Mouse (Mus musculus): ENCODE measurements around the gene Gna14.

The Gna14 gene

GRCm38 (mm10) chr19:16456181-16456580 is 20.6 kb downstream of the Gna14 start:
- DNase-seq (ENCODE audit: low spot score in 2 of 2): no peak

GRCm38 (mm10) chr19:16457127-16457526 is 21.6 kb downstream of the Gna14 start:
- DNase-seq (ENCODE audit: low spot score in 2 of 2): no peak

- DNase-seq (ENCODE audit: low spot score in 2 of 2): no peak
These were observed 23.8 kb downstream of the Gna14 start for GRCm38 (mm10) chr19:16459317-16459716.

GRCm38 (mm10) chr19:16460292-16460691 is 24.7 kb downstream of the Gna14 start:
- no peak for DNase-seq (ENCODE audit: low spot score in 2 of 2)

DNA sequence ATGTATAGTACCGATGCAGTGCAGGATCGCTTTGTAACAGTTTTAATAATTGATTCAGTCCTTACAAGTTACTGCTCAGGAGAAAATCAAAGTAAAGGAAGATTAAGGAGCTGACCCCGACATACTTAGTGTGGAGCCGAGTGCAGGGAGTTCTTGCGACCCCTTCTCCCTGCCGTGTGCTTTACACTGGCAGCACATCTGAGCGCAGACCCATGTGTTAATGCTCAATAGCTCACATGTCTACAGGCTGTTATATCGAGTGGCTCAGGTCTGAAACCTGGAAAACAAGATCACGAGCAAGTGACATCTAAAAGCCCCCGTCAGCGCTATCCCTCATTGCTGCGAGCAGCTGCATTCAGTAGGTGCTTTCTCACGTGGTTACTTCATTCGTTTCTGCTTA is 25.3 kb downstream of the Gna14 start:
- no peak for DNase-seq (ENCODE audit: low spot score in 2 of 2)

DNA sequence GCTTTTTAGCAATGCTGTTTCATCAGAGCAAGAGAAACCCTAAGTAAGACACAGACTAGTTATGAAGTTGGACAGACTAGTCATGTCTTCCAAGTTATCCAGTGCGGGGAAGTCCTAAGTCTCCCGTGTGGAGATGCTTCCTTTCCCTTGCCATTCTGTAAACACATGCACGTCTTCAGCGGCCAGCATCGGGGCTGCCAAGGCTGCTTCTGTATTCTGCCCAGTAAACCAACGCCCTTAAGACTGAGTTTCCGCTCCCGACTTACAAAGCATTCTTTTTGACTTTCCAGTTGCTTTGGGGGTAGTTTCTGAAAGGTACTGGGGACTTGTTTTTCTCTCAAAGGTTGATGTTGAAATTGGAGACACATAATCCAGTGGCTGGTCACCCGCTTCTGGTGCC is 26.9 kb downstream of the Gna14 start:
- no peak for DNase-seq (ENCODE audit: low spot score in 2 of 2)

GRCm38 (mm10) chr19:16464730-16465129 is 29.2 kb downstream of the Gna14 start:
- DNase-seq (ENCODE audit: low spot score in 2 of 2): no peak

- DNase-seq (ENCODE audit: low spot score in 2 of 2): no peak
These were observed 33.3 kb downstream of the Gna14 start for GRCm38 (mm10) chr19:16468756-16469374.

DNA sequence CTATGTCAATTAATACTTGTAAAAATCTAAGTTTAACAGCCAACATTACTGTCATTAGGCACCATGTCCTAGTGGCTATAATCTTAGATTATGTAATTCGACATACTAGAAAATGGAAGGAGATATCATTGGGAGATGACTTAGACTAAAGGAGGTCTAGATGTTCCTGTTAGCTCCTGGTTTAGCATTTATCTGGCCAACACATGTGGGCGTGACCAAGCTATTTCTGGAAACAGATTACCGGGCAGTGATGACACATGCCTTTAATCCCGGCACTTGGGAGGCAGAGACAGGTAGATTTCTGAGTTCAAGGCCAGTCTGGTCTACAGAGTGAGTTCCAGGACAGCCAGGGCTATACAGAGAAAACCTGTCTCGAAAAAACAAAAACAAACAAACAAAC is 37.1 kb downstream of the Gna14 start:
- DNase-seq (ENCODE audit: low spot score in 2 of 2): no peak

DNA sequence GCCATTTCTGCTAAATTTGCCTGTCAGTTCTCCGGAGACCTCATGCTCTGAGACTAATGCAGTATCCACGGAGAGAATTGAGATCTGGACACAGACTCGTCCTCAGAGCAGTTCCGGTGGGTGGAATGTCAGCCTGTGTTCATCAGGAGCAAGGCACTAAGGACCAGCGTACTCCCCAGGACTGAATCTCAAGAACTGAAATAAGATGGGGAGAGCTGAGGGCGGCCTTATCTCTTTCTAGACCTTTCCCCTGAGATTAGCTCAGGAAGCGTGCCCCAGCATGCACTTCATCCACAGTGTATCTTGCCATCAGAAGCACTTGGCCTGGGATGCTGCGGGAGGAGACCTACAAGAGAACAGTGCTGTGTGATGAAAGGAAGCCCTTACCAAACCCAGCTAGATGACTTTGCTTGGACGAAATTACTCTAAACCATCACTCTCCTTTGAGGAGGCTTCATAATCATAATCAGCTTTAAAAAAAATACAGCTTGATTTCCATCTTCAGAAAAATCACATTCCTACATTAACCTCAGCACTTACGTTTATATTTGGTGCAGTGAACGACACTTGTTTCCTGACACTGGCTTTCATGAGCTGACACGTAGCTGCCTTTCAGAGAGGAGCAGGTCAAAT is 41.9 kb downstream of the Gna14 start:
- no peak for DNase-seq (ENCODE audit: low spot score in 2 of 2)

DNA sequence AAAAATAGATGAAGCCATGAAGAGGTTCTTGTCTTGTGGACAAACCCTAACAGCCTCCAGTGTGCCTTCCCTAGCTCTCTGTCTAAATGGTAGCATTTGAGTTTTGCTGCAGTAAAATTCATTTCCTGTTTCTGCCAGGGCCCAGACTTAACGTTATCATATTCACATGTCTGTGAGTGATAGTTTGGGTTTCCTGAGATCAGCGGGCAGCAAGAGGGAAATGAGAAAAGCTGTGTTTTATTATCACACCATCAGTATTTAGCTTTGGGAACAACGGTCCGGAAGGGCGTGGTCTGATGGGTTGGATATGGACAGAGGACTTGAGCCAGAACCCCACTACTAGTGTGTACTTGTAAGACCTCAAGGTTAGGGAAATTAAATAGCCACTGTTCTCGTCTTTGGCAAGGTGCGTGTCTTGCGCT is 42.6 kb downstream of the Gna14 start:
- peak in 1 of 2 experiments; percentile 11 for DNase-seq (ENCODE audit: low spot score in 2 of 2)

- DNase-seq (ENCODE audit: low spot score in 2 of 2): peak in 1 of 2 experiments; percentile 6
These were observed 46.5 kb downstream of the Gna14 start for GRCm38 (mm10) chr19:16482047-16482446.

DNA sequence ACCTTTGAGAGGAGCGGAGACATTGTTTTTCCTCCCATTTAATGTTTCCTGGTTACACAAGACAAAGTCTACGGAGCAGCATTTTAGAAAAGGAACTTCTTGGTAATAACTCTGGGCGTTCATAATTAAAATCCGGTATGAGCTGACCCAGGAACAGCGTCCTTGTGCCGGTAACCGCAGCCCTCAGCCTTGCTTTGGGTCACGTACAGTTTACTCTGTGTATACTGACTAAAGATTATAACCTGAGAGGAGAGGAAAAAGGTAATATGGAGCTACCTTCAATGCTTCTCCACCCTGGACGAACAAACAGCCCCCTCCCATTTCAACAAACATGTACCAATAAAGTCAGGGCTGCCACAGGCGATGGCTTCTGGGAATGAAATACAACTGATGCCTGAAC is 48.7 kb downstream of the Gna14 start:
- DNase-seq (ENCODE audit: low spot score in 2 of 2): no peak

DNA sequence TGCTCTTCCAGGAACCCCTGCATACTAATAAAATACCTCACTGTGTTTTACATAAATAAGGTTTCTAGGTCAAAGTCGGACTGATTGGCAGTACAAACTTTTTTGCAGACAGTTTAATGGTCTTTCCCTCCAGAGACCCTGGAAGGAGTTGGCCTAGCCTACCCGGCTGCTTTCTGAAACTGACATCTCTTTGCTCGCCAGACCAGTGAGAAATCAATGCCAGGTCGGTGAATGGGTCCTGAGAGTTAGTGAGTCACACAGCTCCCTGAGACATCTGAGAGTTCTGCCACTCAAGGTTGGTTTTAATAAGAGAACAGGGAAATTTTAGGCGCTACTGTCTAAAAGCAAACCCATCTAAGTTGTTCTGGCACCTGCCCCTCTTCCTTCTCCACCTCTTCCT is 49.1 kb downstream of the Gna14 start:
- no peak for DNase-seq (ENCODE audit: low spot score in 2 of 2)

GRCm38 (mm10) chr19:16490756-16491155 is 55.2 kb downstream of the Gna14 start:
- no peak for DNase-seq (ENCODE audit: low spot score in 2 of 2)

DNA sequence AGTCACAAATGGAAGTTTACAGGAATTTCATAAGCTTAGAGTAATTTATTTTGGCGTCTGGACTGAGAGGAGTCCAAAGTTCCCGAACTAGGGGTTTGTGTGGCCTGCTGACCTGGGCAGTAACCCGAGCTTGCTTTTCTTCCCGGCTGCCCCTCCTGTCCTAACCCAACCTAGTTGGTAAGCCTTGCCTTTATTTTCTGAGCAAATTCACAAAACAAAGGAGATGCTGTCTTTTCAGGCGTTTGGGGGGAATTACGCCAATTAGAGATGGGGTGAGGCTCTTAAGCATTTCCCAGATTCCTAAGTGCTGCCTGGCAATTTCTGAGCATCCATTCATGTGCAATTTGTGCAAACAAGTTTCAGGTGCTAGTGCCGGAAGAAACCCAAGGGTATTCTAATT is 55.9 kb downstream of the Gna14 start:
- DNase-seq (ENCODE audit: low spot score in 2 of 2): no peak

GRCm38 (mm10) chr19:16492453-16492852 is 56.9 kb downstream of the Gna14 start:
- DNase-seq (ENCODE audit: low spot score in 2 of 2): no peak

DNA sequence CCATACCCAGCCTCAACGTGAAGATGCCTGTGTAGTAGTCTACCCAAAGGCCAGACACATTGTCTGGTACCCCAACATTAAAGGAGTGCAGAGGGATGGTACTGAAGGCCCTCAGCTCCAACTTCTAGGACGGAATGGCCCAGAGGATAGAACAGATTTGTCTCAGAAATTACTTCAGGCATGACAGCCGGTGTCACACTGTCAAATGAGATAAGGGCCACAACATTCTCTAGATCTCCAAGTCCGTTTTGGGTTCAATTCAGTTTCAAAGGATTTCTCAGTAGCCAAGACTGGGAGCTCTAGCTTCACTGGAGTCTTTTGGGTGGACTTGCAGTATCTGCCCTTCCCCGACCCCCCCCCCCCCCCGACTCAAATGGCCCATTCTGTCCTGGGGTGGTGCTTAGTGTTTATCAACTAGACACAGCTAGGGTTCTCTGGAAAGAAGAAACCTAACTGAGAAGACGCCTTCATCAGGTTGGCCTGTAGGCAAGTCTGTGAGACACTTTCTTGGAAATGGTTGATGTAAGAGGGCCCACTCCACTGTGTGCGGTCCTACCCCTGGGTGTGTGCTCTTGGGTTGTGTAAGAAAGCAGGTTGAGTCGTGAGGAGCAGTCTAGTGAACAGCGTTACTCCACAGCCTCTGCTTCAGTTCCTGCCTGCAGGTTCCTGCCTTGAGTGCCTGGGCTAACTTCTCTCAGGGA is 59.4 kb downstream of the Gna14 start:
- no peak for DNase-seq (ENCODE audit: low spot score in 2 of 2)

DNA sequence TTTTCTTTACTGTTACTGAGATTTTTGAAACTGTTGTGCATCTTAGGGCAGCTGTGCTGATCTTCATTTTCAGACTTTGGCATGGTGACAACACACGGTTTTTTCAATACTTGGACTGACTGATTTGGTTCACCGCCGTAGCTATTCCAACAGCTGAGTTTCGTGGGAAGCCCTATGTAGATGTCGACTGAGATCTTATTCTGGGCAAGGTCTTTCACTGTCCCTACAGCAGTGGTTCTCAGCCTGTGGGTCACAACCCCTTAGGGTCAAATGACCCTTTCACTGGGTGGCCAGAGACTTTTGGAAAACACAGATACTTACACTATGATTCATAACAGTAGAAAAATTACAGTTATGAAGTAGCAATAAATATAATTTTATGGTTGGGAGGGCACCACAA is 60.5 kb downstream of the Gna14 start:
- DNase-seq (ENCODE audit: low spot score in 2 of 2): no peak

GRCm38 (mm10) chr19:16502054-16502453 is 66.5 kb downstream of the Gna14 start:
- no peak for DNase-seq (ENCODE audit: low spot score in 2 of 2)

DNA sequence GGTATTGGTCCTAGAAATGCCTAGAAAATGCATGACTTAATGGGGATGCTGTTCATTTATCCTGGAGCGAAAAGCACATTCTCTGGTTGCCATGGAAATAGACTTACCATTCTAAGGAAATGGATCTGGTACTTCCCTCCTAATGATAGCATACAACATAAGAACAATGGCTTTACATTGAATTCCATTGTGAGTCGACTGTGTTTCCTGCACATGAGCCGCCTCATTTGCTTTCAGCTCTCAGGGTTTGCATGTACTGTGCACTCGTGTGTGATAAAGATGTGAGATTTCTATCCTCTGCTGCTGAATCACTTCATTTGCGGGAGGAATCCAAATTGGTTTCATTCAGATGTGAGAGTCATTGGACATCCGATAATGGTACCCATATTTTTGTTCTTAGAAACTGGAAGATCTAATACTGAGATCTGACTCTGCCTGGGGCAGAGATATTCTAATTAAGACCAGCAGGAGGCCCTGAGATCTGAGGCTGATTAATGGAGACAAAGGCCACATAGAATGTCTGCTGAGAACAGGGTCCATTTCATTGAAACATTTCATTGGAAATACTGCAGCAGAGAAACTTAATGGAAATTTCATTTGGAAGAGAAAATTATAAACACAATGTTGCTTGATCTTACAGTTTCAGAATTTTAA is 71.3 kb downstream of the Gna14 start:
- no peak for DNase-seq (ENCODE audit: low spot score in 2 of 2)

DNA sequence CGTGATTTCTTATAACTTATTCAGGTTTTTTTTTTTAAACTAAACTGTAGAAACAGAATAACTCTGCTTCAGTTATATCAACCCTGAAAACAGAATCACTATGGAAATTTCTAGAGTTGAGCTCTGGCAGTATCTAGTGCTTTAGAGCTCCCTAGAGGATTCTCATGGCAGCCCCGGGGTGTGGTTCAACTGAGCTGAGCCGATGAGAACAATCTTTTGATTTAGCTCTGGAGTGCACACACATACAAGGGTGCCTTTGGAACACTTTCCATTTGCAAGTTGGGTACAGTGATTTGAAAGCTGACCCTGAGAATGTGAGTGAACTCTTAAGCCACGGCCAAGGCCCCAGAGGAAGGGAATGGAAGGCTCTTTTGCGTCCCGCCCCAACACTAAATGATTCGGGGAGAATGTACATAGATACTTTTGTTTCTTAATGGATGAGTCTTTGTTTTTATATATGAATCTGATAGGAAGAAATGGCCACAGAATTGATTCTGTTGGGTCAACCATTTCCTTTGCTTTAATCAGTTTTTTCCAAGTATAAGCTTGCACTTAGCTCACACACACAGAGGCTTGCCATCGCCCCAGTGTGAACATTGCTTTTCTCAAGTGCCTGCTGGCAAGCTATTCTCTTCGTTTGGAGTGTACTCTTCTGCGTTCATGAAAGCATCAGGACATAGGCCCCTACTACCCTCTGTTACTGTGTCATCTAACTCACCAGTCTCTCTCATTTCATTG is 75.0 kb downstream of the Gna14 start:
- no peak for DNase-seq (ENCODE audit: low spot score in 2 of 2)
